Mouse (Mus musculus) right cerebral cortex, adult 2 months (tissue): ENCODE results near the gene Synj2.

Experiments used
- DNase-seq, 2 experiments: peaks; one replicate each; pipeline ENCODE4 v3.0.0; 2021 to 2022; ENCODE audit warnings: low spot score in 2 of 2

Gene Synj2

DNA sequence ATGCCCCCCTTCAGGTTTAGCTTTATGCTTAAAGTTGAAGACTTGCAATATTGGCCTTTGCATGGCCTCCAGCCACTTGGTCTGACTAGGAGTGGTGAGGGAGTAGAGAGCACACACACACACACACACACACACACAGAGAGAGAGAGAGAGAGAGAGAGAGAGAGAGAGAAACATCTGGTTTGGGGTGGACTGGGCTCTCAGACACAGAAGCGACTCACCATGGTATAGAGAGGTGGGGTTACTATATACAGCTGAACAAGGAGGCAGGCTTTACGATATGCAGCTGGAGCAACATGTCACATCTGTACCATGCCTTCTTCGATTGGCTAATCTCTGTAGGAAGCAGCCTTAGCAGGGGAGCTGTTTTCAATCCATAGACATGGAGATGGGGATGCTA is 5.4 kb upstream of the Synj2 start:
- DNase-seq = no peak

DNA sequence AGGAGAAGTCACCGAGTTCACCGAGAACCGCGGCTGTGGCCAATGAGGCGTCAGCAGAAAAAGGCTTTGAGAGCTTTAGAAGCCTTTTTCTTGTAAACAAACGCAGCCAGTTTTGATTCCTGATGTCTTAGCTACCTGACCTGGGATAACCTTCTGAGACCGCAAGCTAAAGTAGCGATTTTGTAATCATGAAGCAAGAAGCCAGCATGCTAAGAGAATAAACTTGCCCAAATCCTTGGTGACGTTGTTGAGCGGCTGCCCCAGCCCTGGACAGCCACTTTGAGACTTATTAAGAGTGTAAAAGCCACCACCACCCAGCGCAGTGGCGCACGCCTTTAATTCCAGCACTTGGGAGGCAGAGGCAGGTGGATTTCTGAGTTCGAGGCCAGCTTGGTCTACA is 4.8 kb upstream of the Synj2 start:
- no peak for DNase-seq

- no peak for DNase-seq
Observed at GRCm38 (mm10) chr17:5937441-5937840, 3.6 kb upstream of the Synj2 start.

DNA sequence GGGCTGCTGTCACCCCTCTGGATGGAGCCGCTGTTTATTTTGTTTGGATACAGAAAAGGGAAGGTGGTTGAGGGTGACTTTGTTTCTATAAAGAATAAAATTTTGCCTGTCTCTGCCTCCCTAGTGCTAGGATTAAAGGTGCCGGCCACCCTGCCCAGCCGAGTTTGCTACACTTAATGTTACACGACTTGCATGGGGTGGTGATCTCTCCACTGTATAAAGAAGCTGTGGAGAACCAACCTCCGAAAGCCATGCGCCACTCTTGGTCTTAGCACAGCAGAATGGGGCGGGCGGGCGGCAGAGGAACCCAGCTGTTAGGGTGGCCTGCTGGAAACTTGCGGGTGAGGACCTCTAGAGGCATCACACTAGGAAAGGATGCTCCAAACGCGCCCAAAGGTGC is 1.2 kb upstream of the Synj2 start:
- DNase-seq = no peak

DNA sequence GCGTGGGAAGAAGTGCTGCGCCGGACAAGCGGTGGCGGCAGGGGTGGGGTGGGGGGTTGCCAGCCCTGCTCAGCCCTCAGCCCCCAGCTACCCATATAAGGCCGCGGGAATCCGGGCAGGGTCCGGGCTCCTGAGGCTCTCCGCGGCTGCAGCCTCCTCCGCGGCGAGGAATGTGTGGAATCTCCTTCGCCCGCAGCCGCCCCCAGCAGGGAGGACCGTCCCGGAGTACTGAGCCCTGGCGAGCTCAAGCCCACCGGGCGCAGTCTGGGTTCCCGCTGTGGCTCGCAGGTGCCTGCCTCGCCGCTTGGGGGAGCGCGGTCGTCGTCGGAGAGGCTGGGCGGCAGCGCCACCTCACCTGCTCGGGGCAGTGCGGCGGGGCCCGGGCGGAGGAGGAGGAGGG is 288 bp upstream of the Synj2 start:
- peak; percentile 56 to 72 for DNase-seq

- no peak for DNase-seq
Observed at GRCm38 (mm10) chr17:5942156-5942555, 1.1 kb downstream of the Synj2 start.

DNA sequence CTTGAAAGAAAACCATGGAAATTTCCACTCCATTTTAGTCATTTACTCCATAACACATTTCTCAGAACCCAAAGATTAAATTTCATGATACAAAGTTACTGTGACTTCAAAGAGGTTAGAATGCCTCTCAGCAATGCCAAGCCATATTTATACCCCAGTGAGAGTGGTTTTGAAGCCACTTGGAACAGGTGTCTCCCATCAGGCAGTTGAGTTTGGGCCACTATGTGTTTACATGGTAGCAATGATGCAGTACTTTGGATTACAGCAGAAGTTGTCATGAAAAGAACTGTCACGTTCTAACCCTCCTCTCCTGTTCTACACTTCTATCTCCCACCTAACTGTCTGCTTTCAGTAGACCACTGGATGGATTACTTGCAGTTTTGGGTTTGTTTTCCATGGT is 2.0 kb downstream of the Synj2 start:
- DNase-seq = no peak

- no peak for DNase-seq
Observed at GRCm38 (mm10) chr17:5947039-5947438, 6.0 kb downstream of the Synj2 start.

DNA sequence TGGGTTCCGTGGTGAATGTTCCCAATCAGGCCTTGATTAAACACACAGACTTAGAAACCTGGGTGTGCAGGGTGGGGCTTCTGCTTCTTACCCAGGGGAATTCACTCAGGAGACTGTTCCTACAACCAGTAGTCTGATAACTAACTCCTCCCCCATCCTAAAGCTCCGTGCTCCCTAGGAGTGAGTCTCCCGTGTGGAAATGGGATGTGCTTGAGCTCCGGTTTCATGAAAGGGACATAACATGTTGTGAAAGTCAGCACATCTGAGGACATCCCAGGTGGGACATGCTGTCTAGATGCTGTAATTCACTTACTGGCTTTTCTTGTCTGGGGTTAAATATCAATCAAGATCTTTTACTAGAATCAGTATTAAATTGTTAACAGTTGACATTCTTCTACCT is 11.4 kb downstream of the Synj2 start:
- DNase-seq = no peak

DNA sequence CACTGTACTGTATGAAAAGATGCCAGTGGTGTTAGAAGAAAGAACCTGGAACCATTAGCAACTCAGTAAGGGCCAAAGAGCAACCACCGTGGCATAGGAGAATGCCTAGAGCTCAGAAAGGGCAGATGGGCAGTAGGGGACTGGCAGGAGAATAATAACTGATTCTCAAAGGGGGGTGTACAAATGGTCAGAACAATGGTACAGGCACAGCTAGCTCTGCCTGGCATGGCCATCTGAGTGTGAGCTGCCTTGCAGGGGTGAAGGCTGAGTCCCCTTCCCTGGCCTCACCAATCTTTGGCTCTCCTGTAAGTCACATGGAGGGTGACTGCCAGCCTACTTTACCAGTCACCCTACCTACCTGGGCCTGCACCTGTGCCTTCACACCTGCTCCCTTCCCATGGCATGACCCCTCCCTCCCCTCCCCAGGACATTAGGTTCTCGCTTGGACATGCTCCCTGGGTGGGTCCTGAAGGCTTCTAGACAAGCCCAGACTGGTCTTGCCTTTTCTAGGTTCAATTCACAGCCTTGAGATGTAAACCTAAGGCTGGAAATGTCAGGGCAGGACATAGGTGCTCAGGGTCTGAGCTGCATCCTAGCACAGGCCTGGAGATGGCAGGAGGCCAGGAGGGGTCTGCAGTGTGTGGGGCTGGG is 15.4 kb downstream of the Synj2 start:
- DNase-seq = no peak

DNA sequence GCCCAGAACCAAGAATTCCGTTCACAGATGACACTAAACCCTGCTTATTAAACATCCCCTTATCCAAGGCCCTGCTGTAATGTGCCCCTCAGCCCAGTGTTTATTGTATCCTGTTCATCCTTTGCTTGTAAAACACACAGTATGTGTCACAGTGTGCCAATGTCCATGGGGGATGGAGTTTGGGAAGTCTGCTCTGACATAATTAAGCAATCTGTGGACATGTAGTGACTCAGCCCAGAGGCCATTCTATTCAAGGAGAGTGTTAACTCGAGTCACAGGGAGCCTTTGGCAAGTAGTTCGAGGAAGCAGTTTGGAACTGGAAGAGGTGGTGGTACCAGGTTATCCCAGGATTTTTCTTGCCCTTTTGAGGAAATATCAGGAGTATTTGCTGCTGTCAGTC is 16.0 kb downstream of the Synj2 start:
- no peak for DNase-seq

DNA sequence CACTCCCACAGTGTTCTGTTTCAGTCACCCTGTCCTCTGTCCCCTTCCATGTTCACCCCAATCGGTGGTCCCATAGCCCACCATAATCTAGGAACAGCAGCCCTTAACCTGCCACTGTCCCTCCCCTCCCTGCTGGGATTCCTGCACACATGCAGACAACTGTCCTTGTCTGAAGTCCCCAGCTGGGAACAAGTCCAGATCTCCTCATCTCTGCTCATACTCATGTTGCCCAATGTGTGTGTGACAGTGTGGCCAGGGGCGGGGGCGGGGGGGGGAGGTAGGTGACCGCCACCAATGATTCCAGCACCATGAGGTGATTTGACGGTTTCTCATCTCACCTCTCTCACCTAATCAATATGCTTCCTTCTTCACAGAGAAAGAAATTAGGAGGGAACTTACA is 17.1 kb downstream of the Synj2 start:
- no peak for DNase-seq

DNA sequence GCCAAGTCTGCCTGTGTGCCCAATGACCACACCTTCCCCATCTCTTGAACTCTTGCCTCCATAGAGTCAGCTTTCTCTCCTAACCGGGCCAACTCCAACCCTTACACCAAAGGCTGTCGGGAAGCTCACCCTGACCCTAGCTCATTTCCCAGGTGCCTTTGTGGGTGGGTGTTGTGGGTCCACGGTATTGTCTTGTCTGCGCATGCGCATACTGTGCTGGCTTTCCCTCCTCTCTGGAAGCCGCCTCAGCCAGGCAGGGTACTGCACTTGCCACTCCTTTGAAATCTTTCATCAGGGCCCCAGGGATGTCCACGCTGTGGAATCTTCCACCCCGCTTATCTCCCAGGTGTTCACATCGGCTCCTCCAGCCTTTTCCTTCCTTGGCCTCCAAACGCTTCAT is 17.6 kb downstream of the Synj2 start:
- no peak for DNase-seq

DNA sequence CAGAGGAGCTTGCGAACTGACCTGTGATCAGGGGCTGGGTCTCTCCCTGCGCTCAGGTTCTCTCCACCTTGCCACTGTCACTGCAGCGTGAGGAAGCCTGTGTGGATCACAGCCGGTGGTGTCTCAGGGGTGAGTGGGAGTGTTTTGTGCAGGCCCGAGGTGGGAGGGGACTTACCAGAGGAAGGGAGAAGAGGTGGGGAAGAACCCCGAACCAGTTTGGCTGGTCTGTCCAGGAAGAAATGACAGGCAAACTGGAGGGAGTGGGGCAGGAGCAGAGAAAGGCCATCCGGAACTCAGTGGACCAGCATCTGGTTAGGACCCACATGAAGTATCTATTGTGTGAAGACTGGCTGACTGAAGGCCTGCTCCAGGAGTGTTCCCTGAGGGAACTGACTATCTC is 18.0 kb downstream of the Synj2 start:
- no peak for DNase-seq

DNA sequence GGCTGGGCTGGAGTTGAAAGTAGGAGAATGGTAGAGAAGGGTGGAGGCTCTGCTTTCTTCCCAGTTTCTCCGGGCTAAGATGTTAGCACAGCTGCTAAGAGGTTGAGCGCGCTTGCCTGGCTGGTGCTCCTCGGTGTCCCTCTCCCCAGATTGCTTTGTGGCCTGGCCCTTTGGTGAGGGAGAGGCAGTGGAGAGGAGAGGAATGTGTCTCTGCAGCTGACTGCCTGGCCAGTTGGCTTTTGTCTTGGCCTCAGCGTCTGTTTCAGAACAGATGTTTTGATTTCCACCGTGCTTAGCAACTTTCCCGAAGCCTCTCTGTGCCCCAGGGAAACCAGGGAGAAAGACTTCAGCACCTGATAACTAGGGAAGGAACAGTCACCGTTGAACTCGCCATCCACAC is 18.7 kb downstream of the Synj2 start:
- no peak for DNase-seq

DNA sequence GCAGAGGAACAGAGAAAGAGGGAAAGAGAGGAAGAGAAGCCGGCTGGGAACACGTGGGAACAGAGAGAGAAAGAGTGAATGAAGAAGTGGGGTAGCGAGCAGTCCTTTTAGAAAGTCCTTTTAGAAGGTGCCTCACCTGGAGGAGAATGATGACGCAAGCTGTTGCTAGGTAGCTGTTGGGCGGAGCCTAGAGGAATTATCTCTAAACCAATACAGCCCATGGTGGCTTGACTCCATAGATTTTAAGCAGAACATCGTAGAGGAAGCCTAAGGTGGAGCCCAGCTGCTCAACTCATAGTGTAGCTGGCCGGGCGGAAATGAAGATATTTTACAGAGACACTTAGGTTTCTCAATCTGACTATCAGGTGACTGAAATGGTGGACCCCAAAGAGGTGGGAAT is 22.7 kb downstream of the Synj2 start:
- DNase-seq = no peak

DNA sequence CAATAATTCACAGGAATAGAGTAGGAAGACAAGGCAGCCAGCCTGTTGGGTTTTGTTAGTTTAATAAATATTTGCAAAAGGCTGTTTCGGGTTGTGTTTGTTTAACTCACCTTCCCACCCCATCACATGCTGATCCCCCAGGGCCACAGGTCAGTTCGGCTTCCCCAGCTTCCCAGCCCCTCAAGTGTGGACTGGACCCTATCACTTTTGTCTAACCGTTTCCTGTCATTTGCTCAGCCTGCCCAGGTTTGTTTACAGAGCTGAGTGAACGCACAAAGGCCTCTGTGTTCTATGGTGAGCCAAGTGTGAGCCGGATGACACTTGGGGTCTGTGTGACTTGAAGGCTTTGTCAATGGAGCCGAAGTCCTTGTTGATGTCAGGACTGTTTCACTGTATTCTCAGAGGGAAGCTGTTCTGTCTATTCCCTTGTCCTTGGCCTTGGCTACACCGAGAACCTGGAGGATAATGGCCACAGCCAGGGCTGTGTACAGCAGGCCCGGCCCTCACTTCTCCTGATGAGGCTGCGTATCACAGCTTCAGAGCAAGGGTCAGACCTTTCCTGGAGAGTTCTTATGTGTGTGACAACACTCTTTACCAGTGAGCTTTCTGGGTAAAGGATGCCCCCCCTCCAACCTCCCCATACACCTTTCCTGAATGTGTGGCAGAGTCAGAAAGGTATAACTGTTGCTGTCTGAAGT is 24.2 kb downstream of the Synj2 start:
- no peak for DNase-seq

- DNase-seq = no peak
Observed at GRCm38 (mm10) chr17:5966706-5967105, 25.6 kb downstream of the Synj2 start.

DNA sequence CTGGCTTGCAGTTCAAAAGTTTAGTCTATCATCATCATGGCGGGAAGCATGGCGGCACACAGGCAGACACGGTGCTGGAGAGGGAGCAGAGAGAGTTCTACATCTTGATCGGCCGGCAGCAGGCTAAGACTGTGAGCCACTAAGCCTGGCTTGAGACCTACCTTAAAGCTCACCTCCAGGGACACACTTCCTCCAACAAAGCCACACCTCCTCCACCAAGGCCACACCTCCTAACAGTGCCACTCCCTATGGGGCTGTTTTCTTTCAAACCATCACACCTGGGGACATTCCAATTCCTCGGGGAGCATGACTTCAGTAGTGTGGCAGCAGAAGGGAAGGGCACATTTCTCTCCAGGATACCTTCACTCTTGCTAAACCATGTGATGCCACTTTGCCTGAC is 27.5 kb downstream of the Synj2 start:
- no peak for DNase-seq

DNA sequence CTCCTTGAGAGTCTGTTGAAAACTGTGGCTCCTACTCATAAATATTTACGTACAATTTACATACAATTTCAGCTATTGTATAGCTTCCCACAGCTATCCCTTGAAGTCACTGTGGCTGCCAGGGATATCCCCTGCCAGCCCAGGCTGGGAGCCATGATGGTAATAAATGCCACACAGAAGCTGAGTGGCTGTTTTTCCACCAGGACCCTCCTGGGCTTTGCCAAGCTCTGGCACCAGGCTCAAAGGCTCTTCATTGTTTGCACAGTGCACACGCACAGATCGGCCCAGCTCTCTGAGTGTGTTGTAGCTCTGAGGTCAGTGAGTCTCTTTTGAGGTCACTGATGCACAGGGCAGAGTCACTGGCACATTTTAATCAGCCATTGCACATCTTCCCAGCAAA is 28.2 kb downstream of the Synj2 start:
- DNase-seq = no peak

- DNase-seq = no peak
Observed at GRCm38 (mm10) chr17:5970298-5970821, 29.3 kb downstream of the Synj2 start.

DNA sequence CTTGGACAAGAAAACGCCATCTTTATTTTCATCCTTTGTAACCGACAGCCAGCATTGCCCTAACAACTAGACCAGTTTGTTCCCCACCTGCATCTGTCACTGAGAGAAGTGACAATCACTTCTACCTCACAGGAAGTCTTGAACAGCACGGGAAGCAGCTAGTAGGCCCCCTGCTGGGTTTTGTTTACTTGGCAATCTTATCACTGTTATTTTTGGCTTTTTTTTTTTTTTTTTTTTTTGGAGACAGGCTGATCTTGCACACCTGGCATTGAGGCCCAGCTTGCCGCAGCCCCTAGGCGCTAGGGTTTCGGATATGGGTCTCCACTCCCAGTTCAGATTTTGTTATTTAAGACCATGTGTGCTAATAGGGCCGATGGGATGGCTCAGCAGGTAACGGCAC is 32.5 kb downstream of the Synj2 start:
- DNase-seq = no peak

DNA sequence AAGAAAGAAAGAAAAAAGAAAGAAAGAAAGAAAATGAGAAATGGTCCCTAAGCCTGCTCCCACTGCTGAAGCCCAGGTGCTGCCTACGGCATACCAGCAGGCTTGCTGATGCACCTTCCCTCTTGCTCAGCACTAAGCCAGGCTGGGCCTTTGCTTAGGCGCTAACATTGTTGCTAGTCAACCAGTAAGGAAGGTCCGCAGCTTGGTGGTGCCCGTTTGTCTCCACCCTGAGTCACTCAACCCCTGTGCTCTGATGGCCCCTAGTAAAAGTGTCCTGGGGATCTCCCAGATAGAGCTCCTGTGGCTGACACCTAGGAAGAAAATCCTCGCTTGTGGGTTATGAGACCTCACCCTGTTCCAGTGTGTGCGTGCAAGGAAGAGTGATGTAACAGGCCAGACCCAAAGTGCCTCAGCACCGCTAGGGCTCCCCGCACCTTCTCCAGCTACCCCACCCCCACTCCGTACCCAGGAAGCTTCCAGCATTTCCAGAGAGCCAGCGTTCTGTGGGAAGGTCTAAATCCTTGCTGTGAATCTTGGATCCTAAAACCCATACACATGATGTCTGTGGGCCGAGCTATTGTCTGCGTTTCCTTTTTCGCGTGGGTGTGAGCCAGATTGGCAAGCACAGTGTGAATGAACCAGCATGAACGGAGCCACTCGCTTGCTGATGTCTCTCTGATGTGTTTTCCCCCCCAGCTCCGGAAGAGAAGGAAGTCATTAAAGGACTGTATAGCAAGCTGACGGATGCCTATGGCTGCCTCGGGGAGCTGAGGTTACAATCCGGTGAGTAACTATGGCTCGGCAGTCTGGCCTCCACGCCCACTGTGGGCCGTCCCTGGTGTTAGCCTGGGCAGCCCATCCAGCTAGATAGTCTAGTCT is 34.3 kb downstream of the Synj2 start:
- DNase-seq = peak; percentile 92
